Mouse (Mus musculus): Measurements from ENCODE around the gene Abca13.

GRCm38 (mm10) chr11:9226399-9226798, 34.7 kb downstream of the Abca13 start:
- TF ChIP-seq CTCF (IDR thresholded peaks at IDR 0.05; ENCODE audit: low read depth, low read length), result no peak
- no peak for TF ChIP-seq POLR2A (IDR thresholded peaks at IDR 0.05; ENCODE audit: borderline replicate concordance, low read depth, low read length)
